Comparison of ENCODE assay signal across 8 mouse cellular contexts in genomic region chr11:98785214-98785613, GRCm38 (mm10). TPM values are rescaled to one million over a fixed set of nuclear protein-coding genes. Genes with fewer than 3 reads are reported as not detected.
A peak's percentile ranks its signal among the peaks of the same experiment; 100 is the strongest.
DNase-seq lines count a peak whose midpoint lies in the region; ATAC-seq lines count a peak whose summit lies in the region.

No protein-coding gene starts in this region.

- no peak for ATAC-seq in kidney, embryonic 14.5 days (ENCODE audit: low FRiP score, low TSS enrichment)
- ATAC-seq in neural tube, embryonic 13.5 days (ENCODE audit: low read depth): no peak

- no peak overlapping the region for H3K4me3 ChIP-seq in kidney, embryonic 14.5 days (ENCODE audit: low read length)
- H3K4me3 ChIP-seq in neural tube, embryonic 13.5 days: no peak overlapping the region

- intact Hi-C loops in gastrocnemius, postnatal 36 days (cut with DNase I): loop anchor here (5.0 kb wide), 1 partner anchor 68 kb away; no protein-coding TSS in a partner anchor

- peak; percentile 46 for DNase-seq in adrenal gland, postnatal 10 days
- no peak for DNase-seq in adrenal gland, adult 18-20 months (ENCODE audit: low spot score in 2 of 2)
- DNase-seq in NIH3T3 (ENCODE audit: low read depth): peak; percentile 49
- peak; percentile 40 to 56 for DNase-seq in gastrocnemius, postnatal 36 days
- DNase-seq in thymus, postnatal 25 days: no peak
- DNase-seq in layer of hippocampus, adult 8-10 months (ENCODE audit: low spot score in 2 of 2): no peak

- no peak overlapping the region; the same call in 1 of the 2 replicates for H3K4me2 ChIP-seq in kidney, embryonic 14.5 days (replicated peaks; ENCODE audit: low read depth, low read length)
- H3K4me2 ChIP-seq in neural tube, embryonic 13.5 days: no peak overlapping the region

- H3K9ac ChIP-seq in kidney, embryonic 14.5 days (ENCODE audit: low read depth, low read length): no peak overlapping the region
- H3K9ac ChIP-seq in neural tube, embryonic 13.5 days: no peak overlapping the region

- H3K36me3 ChIP-seq in kidney, embryonic 14.5 days (ENCODE audit: control insufficient read depth, insufficient read depth, low read length): no peaks in the 10 kb centered on the region; the same call in 1 of the 2 replicates
- no peaks in the 10 kb centered on the region for H3K36me3 ChIP-seq in neural tube, embryonic 13.5 days

- H3K4me1 ChIP-seq in kidney, embryonic 14.5 days (ENCODE audit: control insufficient read depth, insufficient read depth, low read length): peaks cover 63% of the 10 kb centered on the region
- peaks cover 77% of the 10 kb centered on the region for H3K4me1 ChIP-seq in neural tube, embryonic 13.5 days (replicated peaks)

- H3K27me3 ChIP-seq in kidney, embryonic 14.5 days (ENCODE audit: control insufficient read depth, insufficient read depth, low read length): no peaks in the 10 kb centered on the region
- H3K27me3 ChIP-seq in neural tube, embryonic 13.5 days: no peaks in the 10 kb centered on the region

- peak overlapping the region; percentile 95 for H3K27ac ChIP-seq in kidney, embryonic 14.5 days (ENCODE audit: low read depth, low read length)
- H3K27ac ChIP-seq in neural tube, embryonic 13.5 days (replicated peaks): peak overlapping the region; percentile 89

- WGBS in kidney, embryonic 14.5 days: 47% methylated on average over 10 of the region's 10 CpGs
- WGBS in neural tube, embryonic 13.5 days: 66% methylated on average over 10 of the region's 10 CpGs

- H3K9me3 ChIP-seq in kidney, embryonic 14.5 days (ENCODE audit: control insufficient read depth, low read length): no peaks in the 10 kb centered on the region
- H3K9me3 ChIP-seq in neural tube, embryonic 13.5 days: no peaks in the 10 kb centered on the region

RNA-seq across cellular contexts. Expression of gene Nr1d1, which starts 10.1 kb away (rescaled TPM):
- total RNA-seq in adrenal gland, postnatal 10 days (2021): 10 to 100 TPM; 15.1 to 59.6 TPM
- total RNA-seq in adrenal gland, adult 18-20 months (2021): 100 to 1,000 TPM; 226 to 232 TPM
- total RNA-seq in gastrocnemius, postnatal 36 days (2021): 100 to 1,000 TPM in 1 of 2 experiments, 10 to 100 TPM in 1; 86.6 to 139 TPM
- 1.6 and 2.6 TPM in 2 replicates for polyA plus RNA-seq in kidney, embryonic 14.5 days (2014; fragmentation: Nextera tagmentation; extraction: Ambion mirVana)
- polyA plus RNA-seq in neural tube, embryonic 13.5 days (2015; fragmentation: Nextera tagmentation; extraction: Ambion mirVana): 3.4 and 3.6 TPM in 2 replicates
- total RNA-seq in layer of hippocampus, adult 8-10 months (2022): 10 to 100 TPM; 86.6 to 99.6 (median 92.7) TPM

RNA-seq across cellular contexts. Expression of gene Msl1, which starts 10.1 kb away (rescaled TPM):
- 10 to 100 TPM; 79.4 to 88.6 TPM for total RNA-seq in adrenal gland, postnatal 10 days (2021)
- 10 to 100 TPM; 82.3 to 97.4 TPM for total RNA-seq in adrenal gland, adult 18-20 months (2021)
- total RNA-seq in gastrocnemius, postnatal 36 days (2021): 10 to 100 TPM; 49.0 to 51.4 TPM
- polyA plus RNA-seq in kidney, embryonic 14.5 days (2014; fragmentation: Nextera tagmentation; extraction: Ambion mirVana): 21.6 and 33.7 TPM in 2 replicates
- polyA plus RNA-seq in neural tube, embryonic 13.5 days (2015; fragmentation: Nextera tagmentation; extraction: Ambion mirVana): 31.5 and 33.2 TPM in 2 replicates
- 100 to 1,000 TPM; 140 to 201 (median 177) TPM for total RNA-seq in layer of hippocampus, adult 8-10 months (2022)

RNA-seq across cellular contexts. Expression of gene Casc3, which starts 19.5 kb away (rescaled TPM):
- 10 to 100 TPM; 31.9 to 35.7 TPM for total RNA-seq in adrenal gland, postnatal 10 days (2021)
- total RNA-seq in adrenal gland, adult 18-20 months (2021): 10 to 100 TPM; 36.8 to 41.9 TPM
- total RNA-seq in gastrocnemius, postnatal 36 days (2021): 10 to 100 TPM; 14.2 to 21.4 TPM
- polyA plus RNA-seq in kidney, embryonic 14.5 days (2014; fragmentation: Nextera tagmentation; extraction: Ambion mirVana): 28.1 and 43.1 TPM in 2 replicates
- polyA plus RNA-seq in neural tube, embryonic 13.5 days (2015; fragmentation: Nextera tagmentation; extraction: Ambion mirVana): 55.1 and 57.7 TPM in 2 replicates
- 10 to 100 TPM; 50.5 to 64.9 (median 59.4) TPM for total RNA-seq in layer of hippocampus, adult 8-10 months (2022)

RNA-seq across cellular contexts. Expression of gene Thra, which starts 44.8 kb away (rescaled TPM):
- total RNA-seq in adrenal gland, postnatal 10 days (2021): 100 to 1,000 TPM; 135 to 184 TPM
- total RNA-seq in adrenal gland, adult 18-20 months (2021): 10 to 100 TPM; 90.2 to 91.0 TPM
- total RNA-seq in gastrocnemius, postnatal 36 days (2021): 10 to 100 TPM; 72.6 to 75.7 TPM
- polyA plus RNA-seq in kidney, embryonic 14.5 days (2014; fragmentation: Nextera tagmentation; extraction: Ambion mirVana): 28.0 and 31.8 TPM in 2 replicates
- 89.5 and 94.4 TPM in 2 replicates for polyA plus RNA-seq in neural tube, embryonic 13.5 days (2015; fragmentation: Nextera tagmentation; extraction: Ambion mirVana)
- total RNA-seq in layer of hippocampus, adult 8-10 months (2022): 100 to 1,000 TPM; 919 to 985 (median 938) TPM

RNA-seq across cellular contexts. Expression of gene Rapgefl1, which starts 51.4 kb away (rescaled TPM):
- 1 to 10 TPM in 1 of 2 experiments, under 1 TPM in 1; 0.93 to 1.6 TPM for total RNA-seq in adrenal gland, postnatal 10 days (2021)
- total RNA-seq in adrenal gland, adult 18-20 months (2021): under 1 TPM; 0.36 to 0.58 TPM
- under 1 TPM; 0.12 to 0.15 TPM for total RNA-seq in gastrocnemius, postnatal 36 days (2021)
- 1.6 and 2.4 TPM in 2 replicates for polyA plus RNA-seq in kidney, embryonic 14.5 days (2014; fragmentation: Nextera tagmentation; extraction: Ambion mirVana)
- polyA plus RNA-seq in neural tube, embryonic 13.5 days (2015; fragmentation: Nextera tagmentation; extraction: Ambion mirVana): 5.6 and 6.7 TPM in 2 replicates
- total RNA-seq in layer of hippocampus, adult 8-10 months (2022): 100 to 1,000 TPM; 171 to 203 (median 197) TPM

Comparison
In these comparisons a context has a peak if more than half of its experiments do, and no peak if none do; other contexts are left out.
1. DNase-seq: peak in adrenal gland, postnatal 10 days (single experiment), NIH3T3 (single experiment) and gastrocnemius, postnatal 36 days (2 of 2); none in adrenal gland, adult 18-20 months (0 of 2), thymus, postnatal 25 days (single experiment) and layer of hippocampus, adult 8-10 months (0 of 2).